Mouse (Mus musculus) CD8-positive naive resting alpha-beta T cell, adult 2 months (primary cell): ENCODE results near the gene Ldb1.
"Not testable (repeated sequence)": the region's sequence is repeated elsewhere in the genome, so short reads cannot be mapped to it uniquely, and the experiment has no call there.

Source experiments
- DNase-seq, 2 experiments: peaks; one replicate each; pipeline ENCODE4 v3.0.0; 2022; ENCODE audit warnings: low read depth in 2 of 2, low spot score in 2 of 2

Ldb1 gene

DNA sequence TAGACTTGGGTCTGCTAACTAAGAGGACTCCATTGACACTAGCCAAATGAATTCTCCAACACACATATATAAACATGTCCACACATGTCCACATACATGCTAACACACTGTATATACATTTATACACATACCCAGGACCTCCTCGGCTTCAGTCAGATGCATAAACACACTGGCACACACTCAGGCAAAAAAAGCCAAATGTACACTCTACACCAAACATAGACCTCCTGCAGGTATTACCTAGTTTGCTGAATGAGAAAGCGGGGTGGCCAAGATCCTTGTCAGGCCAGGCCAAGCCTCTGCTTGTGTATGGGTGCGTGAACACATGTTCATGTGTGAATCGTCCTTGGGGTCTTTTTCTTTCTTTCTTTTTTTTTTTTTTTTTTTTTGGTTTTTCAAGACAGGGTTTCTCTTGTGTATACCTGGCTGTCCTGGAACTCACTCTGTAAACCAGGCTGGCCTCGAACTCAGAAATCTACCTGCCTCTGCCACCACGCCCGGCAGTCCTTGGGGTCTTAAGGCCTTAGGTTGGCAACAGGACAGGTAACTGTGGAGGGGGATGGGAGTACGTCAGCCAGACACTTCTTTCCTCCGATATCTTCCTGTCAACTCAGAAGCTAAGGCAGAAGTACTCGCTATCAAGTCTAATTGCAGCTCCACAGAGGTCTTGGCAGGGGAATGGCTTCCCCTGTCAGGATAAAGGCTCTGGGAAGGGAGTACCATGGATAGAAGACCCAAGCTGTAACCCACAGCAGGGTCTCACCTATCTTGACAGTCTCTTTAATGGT, 14.6 kb downstream of the Ldb1 start:
- no peak for DNase-seq

DNA sequence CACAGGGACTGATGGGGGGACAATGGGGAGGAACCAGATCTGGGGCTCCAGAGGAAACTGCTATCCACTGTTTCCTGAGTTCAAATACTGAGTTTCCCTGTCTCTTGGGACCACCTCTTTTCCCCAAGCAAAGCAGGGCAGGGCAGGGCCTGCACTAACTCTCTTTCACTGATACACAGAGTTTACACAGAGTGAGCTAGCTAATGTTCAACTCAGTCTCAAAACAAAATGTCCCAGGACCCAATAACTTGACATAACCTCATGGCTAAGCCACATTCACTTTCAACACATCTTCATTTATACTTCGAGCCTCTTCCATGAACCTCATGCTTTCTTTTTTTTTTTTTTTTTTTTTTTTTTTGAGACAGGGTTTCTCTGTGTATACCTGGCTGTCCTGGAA, 15.4 kb downstream of the Ldb1 start:
- DNase-seq = no peak

DNA sequence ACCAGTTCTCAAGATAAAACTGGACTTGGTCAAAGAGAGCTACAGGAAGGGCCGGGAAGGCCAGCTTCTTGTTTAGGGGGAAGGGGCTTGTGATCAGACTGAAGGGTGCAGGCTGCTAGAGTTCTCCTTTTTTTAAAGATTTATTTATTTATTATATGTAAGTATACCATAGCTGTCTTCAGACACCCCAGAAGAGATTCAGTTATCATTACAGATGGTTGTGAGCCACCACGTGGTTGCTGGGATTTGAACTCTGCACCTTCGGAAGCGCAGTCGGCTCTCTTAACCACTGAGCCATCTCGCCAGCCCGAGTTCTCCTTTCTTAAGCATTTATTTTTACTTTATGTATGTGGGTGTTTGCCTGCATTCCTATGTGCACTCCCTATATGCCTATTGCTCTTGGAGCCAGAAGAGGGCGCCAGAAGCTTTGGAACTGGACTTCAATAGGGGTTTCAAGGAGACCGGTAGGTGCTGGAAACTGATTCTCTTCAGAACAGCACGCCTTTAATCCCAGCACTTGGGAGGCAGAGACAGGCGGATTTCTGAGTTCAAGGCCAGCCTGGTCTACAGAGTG, 16.2 kb downstream of the Ldb1 start:
- no peak for DNase-seq

DNA sequence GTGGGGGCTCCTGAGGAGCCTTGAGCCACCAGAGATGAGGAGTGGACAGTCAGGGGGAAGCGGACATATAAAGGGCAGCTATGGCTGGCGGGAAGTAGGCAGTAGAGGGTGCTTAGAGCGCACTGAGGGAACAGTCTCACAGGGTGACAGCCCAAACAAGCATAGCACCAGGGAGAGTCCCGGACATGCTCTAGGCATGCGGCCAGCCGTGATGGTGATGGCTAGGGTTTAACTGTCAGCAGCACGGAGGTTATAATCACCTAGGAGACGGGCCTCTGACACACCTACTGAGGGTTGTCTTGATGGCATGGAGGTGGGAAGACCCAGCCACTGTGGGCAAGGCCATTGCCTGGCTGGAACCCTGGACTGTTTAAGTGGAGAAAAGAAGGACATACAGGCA, 18.4 kb downstream of the Ldb1 start:
- no peak for DNase-seq

DNA sequence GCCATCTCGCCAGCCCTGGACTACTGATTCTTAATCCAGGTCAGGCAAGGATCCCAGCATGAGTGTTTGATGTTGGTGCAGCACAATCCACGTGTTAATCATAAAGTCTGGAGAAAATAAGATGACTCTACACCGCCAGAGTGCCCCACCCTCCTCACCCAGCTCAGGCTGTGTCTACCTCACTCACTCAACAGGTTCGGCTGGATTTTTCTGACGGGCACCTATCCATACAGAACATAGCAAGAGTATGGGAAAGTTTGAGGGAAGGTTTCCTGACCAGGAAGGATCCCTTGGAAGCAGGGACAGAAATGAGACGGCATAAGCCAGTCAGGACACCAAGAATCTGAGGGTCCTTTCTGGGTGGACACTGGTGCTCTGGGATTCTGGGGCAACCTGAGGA, 20.1 kb downstream of the Ldb1 start:
- no peak for DNase-seq

DNA sequence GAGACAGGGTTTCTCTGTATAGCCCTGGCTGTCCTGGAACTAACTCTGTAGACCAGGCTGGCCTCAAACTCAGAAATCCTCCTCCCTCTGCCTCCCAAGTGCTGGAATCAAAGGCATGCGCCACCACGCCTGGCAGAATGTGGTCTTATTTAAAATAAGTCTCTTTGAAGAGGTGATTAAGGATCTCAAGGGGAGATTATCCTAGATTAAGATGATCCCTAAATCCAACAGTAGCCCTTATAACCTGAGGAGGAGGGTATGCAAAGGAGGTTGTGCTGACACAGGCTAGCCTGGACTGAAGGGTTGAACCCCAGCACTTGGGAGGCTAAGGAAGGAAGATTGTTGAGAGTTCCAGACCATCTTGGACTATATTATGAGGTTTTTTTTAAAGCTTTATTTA, 29.0 kb downstream of the Ldb1 start:
- DNase-seq = no peak

DNA sequence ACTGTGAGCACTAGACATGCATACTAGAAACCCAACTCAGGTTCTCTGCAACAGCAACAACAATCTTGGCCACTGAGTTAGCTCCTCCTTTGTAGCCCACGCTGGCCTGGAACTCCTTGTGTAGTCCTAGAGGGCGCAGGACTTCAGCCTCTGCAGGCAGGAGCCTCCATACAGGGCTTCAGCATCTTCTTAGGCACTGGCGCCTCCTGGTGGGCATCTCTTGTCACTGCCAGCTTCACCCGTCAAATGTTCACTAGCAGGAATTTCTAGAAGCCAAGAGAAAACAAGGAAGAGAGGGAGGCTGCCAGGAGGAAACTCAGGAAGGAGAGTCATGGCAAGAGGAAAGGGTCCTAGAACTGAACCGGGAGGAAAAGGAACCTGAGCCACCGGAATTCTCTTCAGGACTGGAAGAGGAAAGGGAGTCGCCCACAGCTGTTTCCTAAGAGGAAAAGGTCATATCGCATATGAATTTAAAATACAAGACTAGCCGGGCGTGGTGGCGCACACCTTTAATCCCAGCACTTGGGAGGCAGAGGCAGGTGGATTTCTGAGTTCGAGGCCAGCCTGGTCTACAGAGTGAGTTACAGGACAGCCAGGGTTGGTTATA, 30.3 kb downstream of the Ldb1 start:
- peak; percentile 74 to 81 for DNase-seq

DNA sequence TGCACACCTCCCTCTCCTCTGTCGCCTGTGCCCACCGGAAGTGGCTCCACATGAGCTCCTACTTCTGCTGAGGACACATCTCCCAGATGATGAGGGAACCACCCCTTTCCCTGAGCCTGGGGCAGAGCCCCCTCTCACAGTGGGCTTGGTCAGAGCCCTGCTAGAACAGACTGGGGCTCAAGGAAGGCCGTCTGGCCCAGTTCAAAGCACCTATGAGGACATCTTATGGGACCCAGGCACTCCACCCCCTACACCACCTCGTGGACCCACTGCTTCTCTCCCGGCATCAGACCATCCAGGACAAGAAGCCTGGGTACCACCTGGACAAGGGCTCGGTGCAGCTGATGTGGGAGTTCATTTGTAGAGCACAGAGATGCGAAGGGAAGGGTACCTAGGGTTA, 39.3 kb downstream of the Ldb1 start:
- no peak for DNase-seq

DNA sequence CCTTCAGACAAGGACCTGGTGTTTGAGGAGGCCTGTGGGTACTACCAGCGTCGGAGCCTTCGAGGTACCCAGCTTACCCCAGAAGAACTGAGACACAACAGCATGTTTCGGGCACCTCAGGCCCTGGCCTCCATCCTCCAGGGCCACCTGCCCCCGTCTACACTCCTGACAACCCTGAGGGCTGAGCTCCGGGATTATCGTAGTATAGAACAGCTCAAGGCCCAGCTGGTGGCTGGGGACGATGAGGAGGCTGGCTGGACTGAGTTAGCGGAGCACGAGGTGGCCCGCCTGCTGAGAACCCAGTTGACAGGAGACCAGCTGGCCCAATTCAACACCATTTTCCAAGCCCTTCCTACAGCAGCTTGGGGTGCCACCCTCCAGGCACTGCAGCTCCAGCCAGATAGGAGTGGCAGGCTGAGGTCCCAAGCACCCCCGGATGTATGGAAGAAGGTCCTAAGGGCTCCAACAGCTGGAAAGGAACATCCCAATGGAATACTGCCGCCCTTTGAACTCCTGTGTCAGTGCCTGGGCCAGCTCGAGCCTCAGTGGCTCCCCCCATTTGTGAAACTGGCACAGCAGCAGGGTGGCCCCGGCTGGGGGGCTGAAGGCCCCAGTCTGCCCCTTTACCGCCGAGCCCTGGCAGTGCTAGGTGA, 40.1 kb downstream of the Ldb1 start:
- no peak for DNase-seq

DNA sequence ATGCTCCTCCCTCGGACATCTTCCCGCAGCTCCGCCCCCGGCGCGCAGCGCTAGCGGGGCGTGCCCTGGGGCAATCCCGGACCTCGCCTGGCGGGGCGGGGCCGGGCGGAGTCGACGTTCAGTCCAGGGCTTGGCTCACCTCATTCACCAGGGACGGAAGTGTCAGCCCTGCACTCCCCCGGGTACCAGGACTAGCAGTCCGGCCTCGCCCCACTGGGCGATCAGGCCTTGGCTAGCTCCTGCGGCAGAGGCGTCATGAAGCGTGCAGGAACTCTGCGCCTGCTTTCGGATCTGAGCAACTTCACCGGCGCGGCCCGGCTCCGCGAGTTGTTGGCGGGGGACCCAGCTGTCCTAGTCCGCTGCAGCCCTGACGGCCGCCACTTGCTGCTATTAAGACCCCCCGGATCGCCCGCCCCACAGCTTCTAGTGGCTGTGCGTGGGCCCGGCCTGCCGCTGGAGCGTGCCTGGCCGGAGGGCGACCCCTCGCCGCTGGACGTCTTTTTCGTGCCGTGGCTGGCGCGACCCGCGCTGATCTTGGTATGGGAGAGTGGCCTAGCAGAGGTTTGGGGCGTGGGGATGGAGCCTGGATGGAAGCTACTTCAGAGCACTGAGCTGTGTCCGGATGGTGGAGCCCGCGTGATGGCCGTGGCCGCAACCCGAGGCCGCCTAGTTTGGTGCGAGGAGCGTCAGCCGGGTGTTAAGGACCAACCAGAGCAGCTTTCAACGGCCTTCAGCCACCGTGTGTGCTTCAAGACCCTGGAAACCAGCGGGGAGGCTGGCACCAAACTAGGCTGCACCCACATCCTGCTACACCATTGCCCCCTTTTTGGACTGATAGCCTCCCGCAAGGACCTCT, 41.4 kb downstream of the Ldb1 start, which contains the start of gene Hps6:
TSS of gene Hps6 (plus strand) at position 138 of the 856 bp plus-strand sequence.
- DNase-seq = peak; percentile 58 to 62

DNA sequence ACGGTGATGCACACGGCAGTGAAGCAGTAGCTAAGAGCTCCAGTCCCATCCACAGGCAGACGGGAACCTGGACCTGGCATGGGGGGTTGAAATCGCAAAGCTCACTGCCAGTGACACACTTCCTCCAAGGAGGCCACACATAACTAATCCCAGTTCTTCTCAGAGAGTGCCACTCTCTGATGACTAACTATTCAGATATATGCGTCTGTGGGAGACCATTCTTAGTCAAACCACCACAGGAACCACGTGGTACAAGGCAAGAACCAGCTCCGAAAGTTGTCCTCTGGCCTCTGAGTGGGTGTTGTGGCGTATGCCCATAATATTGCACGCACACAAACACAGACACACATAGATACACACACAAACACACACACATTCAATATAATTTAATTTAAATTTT, 42.7 kb downstream of the Ldb1 start:
- no peak for DNase-seq

DNA sequence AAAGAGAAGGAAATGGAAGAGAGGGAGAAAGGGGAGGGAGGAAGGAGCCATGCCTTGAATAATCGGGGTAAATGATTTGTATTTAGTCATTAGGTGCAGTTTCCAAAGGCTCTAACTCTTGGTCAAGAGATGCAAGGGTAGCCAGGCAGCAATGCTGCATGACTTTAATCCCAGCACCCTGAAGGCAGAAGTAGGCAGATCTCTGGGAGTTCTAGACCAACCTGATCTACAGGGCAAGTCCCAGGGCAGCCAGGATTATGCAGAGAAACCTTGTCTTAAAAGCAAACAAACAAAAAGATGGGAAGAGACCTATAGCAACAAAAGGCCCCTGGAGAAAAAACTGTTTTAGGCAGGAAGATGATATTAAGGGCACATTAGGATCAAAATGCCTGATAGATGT, 45.6 kb downstream of the Ldb1 start:
- DNase-seq = no peak

DNA sequence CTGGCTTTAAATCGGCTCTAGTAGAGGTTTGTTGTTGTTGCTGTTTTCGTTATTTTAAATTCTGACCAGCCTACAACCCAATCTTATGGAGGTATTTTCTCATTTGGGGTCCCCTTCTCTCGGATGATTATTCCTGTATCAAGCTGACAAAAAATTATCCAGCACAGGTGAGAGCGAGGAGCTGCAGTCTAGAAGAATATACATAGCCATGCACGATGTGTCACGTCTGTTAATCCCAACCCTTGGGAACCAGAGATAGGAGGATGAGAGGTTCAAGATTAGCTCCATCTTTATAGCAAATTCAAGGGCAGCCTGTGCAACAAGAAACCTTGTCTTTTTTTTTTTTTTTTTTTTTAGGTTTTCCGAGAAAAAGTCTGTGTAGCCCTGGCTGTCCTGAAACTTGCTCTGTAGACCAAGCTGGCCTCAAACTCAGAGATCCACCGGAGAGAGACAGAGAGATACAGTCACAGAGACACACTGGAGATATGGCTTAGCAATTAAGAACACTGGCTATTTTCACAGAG, 46.3 kb downstream of the Ldb1 start:
- no peak for DNase-seq

DNA sequence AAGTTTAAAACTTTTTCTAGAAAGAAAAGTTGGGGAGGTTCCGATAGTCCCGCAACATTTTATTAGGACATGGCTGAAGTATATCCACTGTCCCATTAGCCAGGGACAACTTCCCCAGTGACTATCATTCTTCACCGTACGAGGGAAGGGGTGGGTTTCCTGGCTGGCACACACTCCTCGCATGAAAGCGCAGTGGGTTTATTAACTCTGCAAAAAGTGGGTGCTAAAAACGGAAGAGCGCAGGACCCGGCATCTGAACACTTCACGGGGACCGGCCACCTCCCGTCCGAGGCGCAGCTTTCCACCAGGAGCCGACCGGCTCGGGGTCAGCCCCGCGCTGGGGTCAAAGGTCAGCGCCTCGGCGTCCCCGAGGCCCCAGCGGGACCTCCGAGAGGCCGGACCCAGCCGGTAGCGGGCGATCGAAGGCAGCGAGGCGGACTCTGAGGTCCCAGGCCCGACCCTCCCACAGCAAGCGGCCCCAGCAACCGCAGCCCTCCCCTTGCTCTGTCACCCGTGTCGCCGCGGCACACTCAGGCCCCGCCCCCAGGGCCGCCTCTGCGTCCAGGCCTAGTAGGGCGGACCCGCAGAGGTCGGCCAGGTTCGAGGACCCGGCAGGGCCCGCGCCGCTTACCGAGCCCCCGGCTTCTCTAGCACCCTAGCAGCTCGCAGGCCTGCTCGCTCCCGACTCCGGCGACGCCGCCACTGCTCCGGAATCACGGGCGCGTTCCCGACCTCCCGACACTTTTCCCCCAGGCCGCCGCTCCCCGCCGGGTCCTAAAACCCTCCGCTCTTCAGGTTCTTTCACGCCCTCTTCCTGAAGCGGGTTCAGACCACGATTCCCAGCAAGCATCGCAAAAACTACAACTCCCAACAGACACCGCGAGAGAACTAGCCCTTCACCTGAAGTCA, 47.0 kb downstream of the Ldb1 start, which contains the start of gene Armh3:
TSS of gene Armh3 (minus strand) at position 704 of the 909 bp plus-strand sequence.
- peak; percentile 74 to 89 for DNase-seq

DNA sequence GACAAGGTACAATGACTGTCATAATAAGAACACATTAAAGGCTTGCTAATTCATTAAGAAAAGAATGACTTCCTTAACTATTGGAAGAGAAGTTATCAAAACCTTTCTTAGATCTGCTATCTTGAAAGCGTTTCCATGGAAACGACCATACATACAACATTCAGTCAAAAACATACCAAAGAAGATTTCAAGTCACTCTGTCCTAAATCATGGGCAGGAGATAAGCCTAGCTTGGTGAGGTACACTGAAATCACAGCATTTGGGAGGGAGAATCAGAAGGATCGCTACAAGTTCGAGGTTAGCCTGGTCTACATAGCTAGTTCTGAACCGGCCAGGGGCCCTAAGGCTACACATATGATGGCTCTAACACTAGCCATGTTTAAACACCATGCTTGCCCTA, 47.6 kb downstream of the Ldb1 start:
- no peak for DNase-seq

DNA sequence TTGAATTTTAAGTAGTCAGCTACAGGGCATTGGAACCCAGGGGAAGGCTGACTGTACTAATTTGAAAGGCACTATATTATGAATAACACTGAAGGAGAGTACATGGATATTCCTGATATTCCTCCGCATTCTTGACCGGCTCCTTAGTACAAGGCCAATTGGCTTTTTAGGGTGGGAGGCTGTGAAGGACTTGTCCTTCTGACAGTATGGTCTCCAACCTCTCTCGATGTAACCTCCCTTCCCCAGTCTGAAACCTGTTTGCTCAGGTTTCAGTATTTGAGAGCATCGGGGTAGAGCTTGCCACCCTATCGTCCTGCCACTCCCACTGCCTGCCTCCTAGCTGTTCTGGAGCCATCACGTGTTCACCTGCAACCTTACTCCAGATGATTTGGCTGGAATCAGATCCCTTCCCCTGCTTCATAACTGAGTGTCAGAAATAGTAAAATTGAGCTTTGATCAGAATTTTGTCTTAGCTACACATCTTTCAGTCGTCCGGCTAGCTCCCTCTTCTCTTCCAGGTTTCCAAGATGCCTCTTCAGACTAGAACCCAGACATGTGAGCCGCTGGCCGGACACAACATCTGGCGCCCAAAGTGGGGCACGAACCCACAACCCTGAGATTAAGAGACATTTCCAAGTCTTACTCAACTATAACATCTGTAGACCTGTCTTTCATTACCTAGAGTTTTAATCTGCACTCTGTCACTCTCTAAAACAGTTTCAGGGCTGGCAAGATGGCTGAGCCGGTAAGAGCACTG, 50.9 kb downstream of the Ldb1 start:
- DNase-seq = no peak

DNA sequence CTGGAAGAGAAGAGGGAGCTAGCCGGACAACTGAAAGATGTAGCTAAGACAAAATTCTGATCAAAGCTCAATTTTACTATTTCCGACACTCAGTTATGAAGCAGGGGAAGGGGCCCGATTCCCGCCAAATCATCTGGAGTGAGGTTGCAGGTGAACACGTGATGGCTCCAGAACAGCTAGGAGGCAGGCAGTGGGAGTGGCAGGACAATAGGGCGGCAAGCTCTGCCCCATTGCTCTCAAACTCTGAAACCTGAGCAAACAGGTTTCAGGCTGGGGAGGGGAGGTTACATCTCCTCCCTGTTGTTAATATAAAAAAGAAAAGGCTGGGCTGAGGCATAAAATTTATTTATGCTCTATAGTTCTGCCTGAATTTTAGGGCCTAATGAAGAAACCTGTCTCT, 51.6 kb downstream of the Ldb1 start:
- not testable (repeated sequence) for DNase-seq

DNA sequence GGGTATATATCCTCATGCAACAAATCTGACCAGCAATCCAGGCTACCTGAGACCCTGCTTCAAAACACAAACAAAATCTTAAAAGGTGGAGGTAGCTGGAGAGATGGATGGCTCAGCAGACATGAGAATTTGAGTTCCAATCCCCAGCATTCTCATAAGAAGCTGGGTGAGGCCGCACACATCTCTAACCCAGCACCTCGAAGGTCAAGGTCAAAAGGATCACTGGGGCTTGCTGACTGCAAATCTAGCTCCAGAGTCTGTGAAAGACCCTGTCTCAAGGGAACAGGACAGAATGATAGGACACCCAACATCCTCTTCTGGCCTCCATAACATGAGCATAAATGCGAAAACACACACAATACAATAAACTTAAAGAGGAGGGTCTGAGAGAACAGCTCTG, 53.8 kb downstream of the Ldb1 start:
- DNase-seq = no peak

DNA sequence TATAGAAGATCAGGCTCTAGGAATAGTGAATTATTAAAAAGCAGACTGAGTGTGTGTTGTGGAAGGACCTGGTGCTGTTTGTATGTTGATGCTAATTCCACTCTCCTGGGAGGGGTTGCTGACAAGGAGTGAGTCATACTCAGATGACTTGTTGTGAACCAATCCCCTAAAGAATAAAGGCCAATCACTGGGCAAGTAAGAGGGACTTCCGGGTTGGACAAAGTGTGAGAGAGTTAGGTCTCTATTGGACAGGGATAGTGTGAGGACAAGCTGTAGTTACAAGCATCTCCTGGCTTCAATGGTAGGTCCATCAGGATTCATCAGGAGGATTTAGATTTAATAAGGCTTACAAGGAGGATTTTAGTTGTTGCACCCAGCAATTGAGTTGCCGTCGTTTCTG, 56.8 kb downstream of the Ldb1 start:
- no peak for DNase-seq
